Mouse (Mus musculus) left cerebral cortex, adult 8-10 months (tissue): ENCODE measurements around the gene Rbm17. TPM values are rescaled to one million over a fixed set of nuclear protein-coding genes. Genes with fewer than 3 reads are reported as not detected.
"Not testable (repeated sequence)": the region's sequence is repeated elsewhere in the genome, so short reads cannot be mapped to it uniquely, and the experiment has no call there.

ENCODE experiments used
- DNase-seq, 2 experiments: peaks; one replicate each; pipeline ENCODE4 v3.0.0; 2022; ENCODE audit warnings: low spot score in 2 of 2
- total RNA-seq, 4 experiments: library from RNA; stranded (reverse); gene quantifications; 2 replicates each; pipeline ENCODE4 v1.2.4; 2022

The Rbm17 gene
- total RNA-seq, result 10 to 100 TPM; 80.0 to 96.6 (median 86.5) TPM

DNA sequence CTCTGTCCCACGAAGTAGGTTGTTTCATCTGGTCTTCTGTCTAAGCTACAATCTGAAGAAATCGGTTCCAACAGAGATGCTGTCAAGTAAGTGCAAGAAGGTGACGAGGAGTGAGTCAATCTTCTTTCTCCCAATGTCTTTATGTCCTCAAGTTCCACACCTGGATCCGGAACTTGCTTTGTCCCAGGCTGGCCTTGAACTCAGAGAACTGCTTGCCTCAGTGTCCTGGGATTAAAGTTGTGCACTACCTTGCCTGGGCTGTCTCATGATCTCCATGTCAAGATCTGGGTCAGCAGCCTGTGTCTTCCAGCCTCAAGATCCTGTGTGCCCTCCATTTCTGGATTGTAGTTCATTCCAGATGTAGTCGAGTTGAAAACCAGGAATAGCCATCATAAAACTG, at the start of gene Rbm17:
TSS of gene Rbm17 (minus strand) at position 101 of the 400 bp plus-strand sequence.
- DNase-seq, result no peak

DNA sequence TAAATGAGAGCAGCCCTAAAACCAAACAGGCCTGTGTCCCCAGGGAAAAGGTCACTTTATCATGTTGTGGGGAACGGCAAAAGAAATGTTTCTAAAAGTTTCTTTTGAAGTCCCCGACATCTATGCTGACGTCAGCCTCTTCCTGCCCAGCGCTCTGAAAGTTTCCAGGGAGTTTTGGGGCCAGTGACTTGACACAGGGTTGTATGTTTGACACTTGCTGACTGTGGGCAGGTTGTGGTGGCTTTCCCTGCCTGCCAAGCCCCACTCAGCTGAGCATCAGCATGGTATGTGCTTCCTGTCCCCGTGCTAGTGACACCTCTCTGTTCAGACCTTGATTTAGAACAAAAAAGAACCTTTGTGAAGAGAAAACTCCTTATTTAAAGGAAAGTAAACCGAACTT, 49.4 kb upstream of the Rbm17 start:
- DNase-seq, result no peak

GRCm38 (mm10) chr2:11652780-11653179, 48.8 kb upstream of the Rbm17 start:
- DNase-seq, result no peak

DNA sequence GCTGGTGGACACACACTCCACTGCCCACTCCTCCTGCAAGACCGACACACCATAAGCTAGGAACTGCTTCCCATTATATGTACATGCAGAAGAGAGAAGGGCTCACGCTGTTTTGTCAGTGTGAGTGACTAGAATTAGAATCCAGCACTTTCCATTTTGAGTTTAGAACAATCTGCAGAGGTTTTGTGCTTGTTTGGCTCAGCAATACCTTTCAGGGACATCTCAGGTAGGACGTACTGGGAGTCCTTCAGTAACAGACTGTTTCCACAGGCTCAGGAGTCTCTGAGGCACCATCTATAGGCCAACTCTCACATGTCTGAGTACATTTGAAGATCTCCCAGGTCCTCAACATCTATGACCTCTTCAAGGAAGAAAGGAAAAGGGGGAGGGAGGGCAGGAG, 48.2 kb upstream of the Rbm17 start:
- DNase-seq, result no peak

- no peak for DNase-seq
Observed at GRCm38 (mm10) chr2:11651476-11651875, 47.5 kb upstream of the Rbm17 start.

- DNase-seq, result no peak
Observed at GRCm38 (mm10) chr2:11645297-11645696, 41.3 kb upstream of the Rbm17 start.

GRCm38 (mm10) chr2:11644057-11644456, 40.1 kb upstream of the Rbm17 start:
- DNase-seq, result no peak

GRCm38 (mm10) chr2:11642451-11642941, 38.5 kb upstream of the Rbm17 start, which contains the start of gene Il2ra:
Il2ra (plus strand) TSS chr2:11642807.
- no peak for DNase-seq

- no peak for DNase-seq
Observed at GRCm38 (mm10) chr2:11637115-11637514, 33.2 kb upstream of the Rbm17 start.

- DNase-seq, result no peak
Observed at GRCm38 (mm10) chr2:11636138-11636480, 32.2 kb upstream of the Rbm17 start.

GRCm38 (mm10) chr2:11635471-11636137, 31.7 kb upstream of the Rbm17 start:
- DNase-seq, result no peak

DNA sequence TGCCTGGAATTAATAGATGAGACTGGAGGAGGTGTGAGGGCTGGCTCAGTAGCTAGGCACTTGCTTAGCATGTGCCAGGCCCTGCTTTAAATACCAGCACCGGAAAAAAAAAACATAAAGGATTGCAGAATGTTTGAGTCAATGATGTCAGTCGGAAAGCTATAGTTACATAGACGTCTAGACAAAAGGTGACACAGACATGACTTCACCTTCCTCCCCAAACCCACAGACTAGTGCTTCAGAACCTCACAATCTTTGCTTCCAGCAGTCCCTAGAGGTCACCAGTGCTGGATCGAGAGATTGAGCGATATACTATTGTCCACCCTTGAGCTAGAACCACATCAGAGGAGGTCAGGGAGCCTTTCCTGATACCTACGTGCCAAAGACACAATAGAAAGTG, 31.1 kb upstream of the Rbm17 start:
- DNase-seq, result no peak

DNA sequence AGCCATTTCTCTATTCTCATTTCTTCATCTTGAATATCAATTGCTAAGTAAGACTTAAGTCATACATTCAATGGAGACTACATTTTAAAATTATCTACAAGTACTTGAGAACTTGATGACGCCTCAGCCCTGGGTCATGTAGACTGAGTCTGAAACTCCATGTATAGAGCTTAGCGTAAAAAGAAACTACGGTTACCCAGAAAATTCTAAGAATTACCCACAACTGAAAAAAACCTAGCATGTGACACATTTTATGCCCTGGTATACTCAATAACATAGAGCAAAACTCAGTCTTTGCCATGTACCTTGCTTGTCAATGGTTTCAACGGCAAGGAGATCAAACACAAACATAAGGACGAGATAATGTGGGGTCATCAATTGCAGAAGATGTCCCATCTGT, 21.9 kb upstream of the Rbm17 start, which contains the start of gene Gm17490:
TSS of gene Gm17490 (minus strand) at position 375 of the 400 bp plus-strand sequence.
- no peak for DNase-seq

DNA sequence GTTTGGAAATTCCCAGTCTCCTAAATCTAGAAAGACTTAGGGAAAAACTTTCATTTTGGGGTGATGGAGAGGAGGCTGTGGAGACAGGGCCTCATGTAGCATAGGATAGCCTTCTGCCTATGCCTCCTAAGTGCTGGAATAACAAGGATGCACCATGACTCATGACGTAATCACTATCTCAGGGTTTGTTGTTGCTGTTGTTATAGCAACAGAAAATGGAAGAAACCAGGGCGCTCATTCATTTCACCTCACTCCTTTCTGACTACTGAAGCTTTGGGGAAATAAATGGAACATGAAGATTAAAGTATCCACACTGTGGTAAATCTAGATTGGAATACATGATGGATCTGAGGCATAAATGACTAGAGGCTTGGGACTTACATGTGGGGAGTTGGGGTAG, 19.8 kb upstream of the Rbm17 start:
- no peak for DNase-seq

DNA sequence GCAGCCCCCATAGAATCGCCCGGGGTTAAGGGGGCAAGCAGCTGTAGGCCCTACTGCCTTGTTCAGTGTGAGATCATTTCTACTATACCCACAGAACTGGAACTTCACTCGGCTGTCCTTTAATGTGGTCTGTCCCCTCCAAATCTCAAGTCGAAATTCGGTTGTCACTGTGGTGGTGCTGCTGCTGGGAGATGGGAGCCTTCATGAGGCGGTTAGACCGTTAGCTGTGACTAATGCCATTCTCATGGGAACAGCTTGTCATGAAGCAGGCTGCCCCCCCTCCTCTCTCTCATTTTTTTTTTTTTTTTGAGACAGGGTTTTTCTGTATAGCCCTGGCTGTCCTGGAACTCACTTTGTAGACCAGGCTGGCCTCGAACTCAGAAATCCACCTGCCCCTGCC, 19.2 kb upstream of the Rbm17 start:
- no peak for DNase-seq

- DNase-seq, result no peak
Observed at GRCm38 (mm10) chr2:11619598-11619997, 15.6 kb upstream of the Rbm17 start.

GRCm38 (mm10) chr2:11616846-11617245, 12.9 kb upstream of the Rbm17 start:
- no peak for DNase-seq

DNA sequence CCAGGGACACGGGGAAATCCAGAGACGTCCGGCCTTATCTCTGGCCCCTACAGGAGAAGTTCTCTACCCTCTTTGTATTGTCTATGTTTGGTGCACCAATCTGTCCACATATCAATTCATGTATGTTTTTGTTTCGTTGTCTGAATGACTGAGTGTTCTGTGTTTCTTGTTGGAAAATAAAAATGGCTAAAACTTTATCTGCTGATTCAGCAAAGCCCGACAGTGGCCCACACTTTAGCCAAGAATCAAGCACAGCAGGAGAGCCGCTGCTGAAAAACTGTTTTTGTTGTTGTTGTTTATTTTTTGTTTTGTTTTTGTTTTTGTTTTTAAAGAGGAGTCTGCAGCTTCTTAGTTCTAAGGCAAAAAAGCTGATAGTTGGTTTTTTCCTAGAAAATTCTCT, 9.0 kb upstream of the Rbm17 start:
- not testable (repeated sequence) for DNase-seq

GRCm38 (mm10) chr2:11606718-11607117, 2.8 kb upstream of the Rbm17 start:
- DNase-seq, result not testable (repeated sequence)

DNA sequence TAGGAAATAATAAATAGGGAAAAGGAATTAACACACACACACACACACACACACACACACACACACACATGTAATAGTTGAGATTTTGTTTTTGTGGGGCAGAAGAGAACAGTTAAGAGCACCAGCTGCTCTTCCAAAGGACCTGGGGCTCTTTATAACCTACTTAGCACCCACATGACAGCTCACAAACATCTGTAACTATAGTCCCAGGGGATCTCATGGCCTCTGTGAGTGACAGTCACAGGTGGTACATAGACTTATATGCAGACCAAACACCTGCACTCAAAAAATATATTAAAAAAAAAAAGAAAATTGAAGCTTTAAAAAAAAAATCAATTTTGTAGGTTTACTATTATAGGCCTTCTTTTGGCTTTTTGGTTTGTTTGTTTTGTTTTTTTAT, 958 bp upstream of the Rbm17 start:
- no peak for DNase-seq

GRCm38 (mm10) chr2:11602506-11603489, 1.2 kb downstream of the Rbm17 start:
- peak; percentile 89 to 93 for DNase-seq

DNA sequence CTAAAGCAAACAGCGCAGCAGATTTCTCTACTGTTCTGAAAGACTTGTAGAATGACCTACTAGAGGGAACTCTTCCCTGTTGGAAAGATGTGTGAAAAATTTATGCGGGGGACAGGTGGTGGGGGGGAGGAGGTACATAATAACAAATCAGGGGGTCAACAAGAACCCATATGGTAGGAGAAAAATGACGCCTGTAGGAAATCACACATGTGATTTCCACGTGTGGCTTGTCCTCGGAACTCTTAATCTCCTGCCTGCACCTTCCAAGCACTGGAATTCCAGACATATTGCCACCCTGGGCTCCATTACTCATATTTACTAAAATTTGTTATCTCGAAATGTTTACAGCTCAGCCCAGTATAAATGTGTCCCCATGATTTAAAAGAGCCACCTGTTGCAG, 2.2 kb downstream of the Rbm17 start:
- no peak for DNase-seq
